Mouse (Mus musculus) CH12.LX (cell line): ENCODE data around the gene Cct3. TPM values are rescaled to one million over a fixed set of nuclear protein-coding genes. Genes with fewer than 3 reads are reported as not detected.

Experiments used
- polyA plus RNA-seq: library from polyadenylated mRNA; unstranded; fragments of >175 nt; gene quantifications from 2 replicates; pipeline ENCODE4 v1.2.1, GENCODE M21; 2012; ENCODE audit warnings: low read depth; ENCODE audit not compliant: insufficient read length
- total RNA-seq, 2 experiments: library from RNA; depleted of rRNA; stranded (reverse); fragments of 300-350 nt in 1 of 2; fragments of >200 nt in 1 of 2; gene quantifications; 2 replicates each; pipeline ENCODE4 v1.2.3; 2012 to 2014

Cct3 gene
- total and polyA plus RNA-seq, 3 experiments, result 546 to 755 (median 742) TPM

Other genes starting within 250 kb of the Cct3 start
- 98.1 and 124 TPM in 2 replicates for gene Naxe, start 238.6 kb upstream of the Cct3 start, total RNA-seq (2012; rRNA removed)
- 65.6 and 71.0 TPM in 2 replicates for gene Naxe, start 238.6 kb upstream of the Cct3 start, total RNA-seq (2014; rRNA removed)
- 80.5 and 91.3 TPM in 2 replicates for gene Naxe, start 238.6 kb upstream of the Cct3 start, polyA plus RNA-seq
- not detected in 2 replicates for gene Ttc24, start 218.8 kb upstream of the Cct3 start, total RNA-seq (2012; rRNA removed)
- gene Ttc24, start 218.8 kb upstream of the Cct3 start, total RNA-seq (2014; rRNA removed), result not detected in 2 replicates
- gene Ttc24, start 218.8 kb upstream of the Cct3 start, polyA plus RNA-seq, result not detected in 2 replicates
- gene Iqgap3, start 215.1 kb upstream of the Cct3 start, total RNA-seq (2012; rRNA removed), result 15.9 and 21.9 TPM in 2 replicates
- gene Iqgap3, start 215.1 kb upstream of the Cct3 start, total RNA-seq (2014; rRNA removed), result 12.1 and 13.0 TPM in 2 replicates
- 16.1 and 18.3 TPM in 2 replicates for gene Iqgap3, start 215.1 kb upstream of the Cct3 start, polyA plus RNA-seq
- 10.9 and 11.0 TPM in 2 replicates for gene Mef2d, start 154.7 kb upstream of the Cct3 start, total RNA-seq (2012; rRNA removed)
- 4.3 and 4.8 TPM in 2 replicates for gene Mef2d, start 154.7 kb upstream of the Cct3 start, total RNA-seq (2014; rRNA removed)
- 51.2 and 75.8 TPM in 2 replicates for gene Mef2d, start 154.7 kb upstream of the Cct3 start, polyA plus RNA-seq
- 0.08 TPM in 1 of 2 replicates, not detected in the other for gene Rhbg, start 42.4 kb upstream of the Cct3 start, total RNA-seq (2012; rRNA removed)
- not detected in 2 replicates for gene Rhbg, start 42.4 kb upstream of the Cct3 start, total RNA-seq (2014; rRNA removed)
- not detected in 2 replicates for gene Rhbg, start 42.4 kb upstream of the Cct3 start, polyA plus RNA-seq
- 0.08 TPM in 1 of 2 replicates, not detected in the other for gene Gm38392, start 9.9 kb upstream of the Cct3 start, total RNA-seq (2012; rRNA removed)
- gene Gm38392, start 9.9 kb upstream of the Cct3 start, total RNA-seq (2014; rRNA removed), result not detected in 2 replicates
- gene Gm38392, start 9.9 kb upstream of the Cct3 start, polyA plus RNA-seq, result not detected in 2 replicates
- 9.3 and 9.5 TPM in 2 replicates for gene Tsacc, start 117 bp upstream of the Cct3 start, total RNA-seq (2012; rRNA removed)
- 4.4 and 6.7 TPM in 2 replicates for gene Tsacc, start 117 bp upstream of the Cct3 start, total RNA-seq (2014; rRNA removed)
- gene Tsacc, start 117 bp upstream of the Cct3 start, polyA plus RNA-seq, result 9.1 and 11.3 TPM in 2 replicates
- gene Glmp, start 27.9 kb downstream of the Cct3 start, total RNA-seq (2012; rRNA removed), result 67.4 and 75.6 TPM in 2 replicates
- gene Glmp, start 27.9 kb downstream of the Cct3 start, total RNA-seq (2014; rRNA removed), result 37.8 and 42.7 TPM in 2 replicates
- gene Glmp, start 27.9 kb downstream of the Cct3 start, polyA plus RNA-seq, result 134 and 163 TPM in 2 replicates
- gene Tmem79, start 39.0 kb downstream of the Cct3 start, total RNA-seq (2012; rRNA removed), result 3.2 and 3.4 TPM in 2 replicates
- gene Tmem79, start 39.0 kb downstream of the Cct3 start, total RNA-seq (2014; rRNA removed), result 1.0 and 1.6 TPM in 2 replicates
- 3.5 and 3.7 TPM in 2 replicates for gene Tmem79, start 39.0 kb downstream of the Cct3 start, polyA plus RNA-seq
- gene Smg5, start 39.1 kb downstream of the Cct3 start, total RNA-seq (2012; rRNA removed), result 58.3 and 65.9 TPM in 2 replicates
- 43.7 and 44.8 TPM in 2 replicates for gene Smg5, start 39.1 kb downstream of the Cct3 start, total RNA-seq (2014; rRNA removed)
- gene Smg5, start 39.1 kb downstream of the Cct3 start, polyA plus RNA-seq, result 77.0 and 81.6 TPM in 2 replicates
- gene Paqr6, start 67.5 kb downstream of the Cct3 start, total RNA-seq (2012; rRNA removed), result 0.08 and 0.13 TPM in 2 replicates
- not detected in 2 replicates for gene Paqr6, start 67.5 kb downstream of the Cct3 start, total RNA-seq (2014; rRNA removed)
- gene Paqr6, start 67.5 kb downstream of the Cct3 start, polyA plus RNA-seq, result 0.21 and 0.42 TPM in 2 replicates
- 0.59 and 1.0 TPM in 2 replicates for gene Bglap3, start 75.6 kb downstream of the Cct3 start, total RNA-seq (2012; rRNA removed)
- 1.7 and 2.7 TPM in 2 replicates for gene Bglap3, start 75.6 kb downstream of the Cct3 start, total RNA-seq (2014; rRNA removed)
- gene Bglap3, start 75.6 kb downstream of the Cct3 start, polyA plus RNA-seq, result 2.0 and 2.1 TPM in 2 replicates
- not detected in 2 replicates for gene Bglap2, start 81.6 kb downstream of the Cct3 start, total RNA-seq (2012; rRNA removed)
- not detected in 2 replicates for gene Bglap2, start 81.6 kb downstream of the Cct3 start, total RNA-seq (2014; rRNA removed)
- gene Bglap2, start 81.6 kb downstream of the Cct3 start, polyA plus RNA-seq, result not detected in 2 replicates
- not detected in 2 replicates for gene Bglap, start 87.3 kb downstream of the Cct3 start, total RNA-seq (2012; rRNA removed)
- gene Bglap, start 87.3 kb downstream of the Cct3 start, total RNA-seq (2014; rRNA removed), result not detected in 2 replicates
- not detected in 2 replicates for gene Bglap, start 87.3 kb downstream of the Cct3 start, polyA plus RNA-seq
- gene Pmf1, start 113.2 kb downstream of the Cct3 start, total RNA-seq (2012; rRNA removed), result 99.1 and 99.9 TPM in 2 replicates
- 102 and 104 TPM in 2 replicates for gene Pmf1, start 113.2 kb downstream of the Cct3 start, total RNA-seq (2014; rRNA removed)
- 135 and 144 TPM in 2 replicates for gene Pmf1, start 113.2 kb downstream of the Cct3 start, polyA plus RNA-seq
- gene Slc25a44, start 128.0 kb downstream of the Cct3 start, total RNA-seq (2012; rRNA removed), result 8.9 and 11.5 TPM in 2 replicates
- gene Slc25a44, start 128.0 kb downstream of the Cct3 start, total RNA-seq (2014; rRNA removed), result 12.9 and 13.2 TPM in 2 replicates
- 15.9 and 17.5 TPM in 2 replicates for gene Slc25a44, start 128.0 kb downstream of the Cct3 start, polyA plus RNA-seq
- gene Sema4a, start 164.1 kb downstream of the Cct3 start, total RNA-seq (2012; rRNA removed), result 4.5 and 4.7 TPM in 2 replicates
- gene Sema4a, start 164.1 kb downstream of the Cct3 start, total RNA-seq (2014; rRNA removed), result 2.3 and 3.5 TPM in 2 replicates
- gene Sema4a, start 164.1 kb downstream of the Cct3 start, polyA plus RNA-seq, result 7.1 and 7.9 TPM in 2 replicates
- 60.7 and 67.7 TPM in 2 replicates for gene Lmna, start 212.8 kb downstream of the Cct3 start, total RNA-seq (2012; rRNA removed)
- 16.1 and 19.8 TPM in 2 replicates for gene Lmna, start 212.8 kb downstream of the Cct3 start, total RNA-seq (2014; rRNA removed)
- gene Lmna, start 212.8 kb downstream of the Cct3 start, polyA plus RNA-seq, result 17.2 and 21.5 TPM in 2 replicates
- 3.4 and 4.9 TPM in 2 replicates for gene Mex3a, start 235.3 kb downstream of the Cct3 start, total RNA-seq (2012; rRNA removed)
- 0.86 and 1.1 TPM in 2 replicates for gene Mex3a, start 235.3 kb downstream of the Cct3 start, total RNA-seq (2014; rRNA removed)
- 2.0 and 2.5 TPM in 2 replicates for gene Mex3a, start 235.3 kb downstream of the Cct3 start, polyA plus RNA-seq